Mouse (Mus musculus): ENCODE data around the gene Ergic1.

The Ergic1 gene

DNA sequence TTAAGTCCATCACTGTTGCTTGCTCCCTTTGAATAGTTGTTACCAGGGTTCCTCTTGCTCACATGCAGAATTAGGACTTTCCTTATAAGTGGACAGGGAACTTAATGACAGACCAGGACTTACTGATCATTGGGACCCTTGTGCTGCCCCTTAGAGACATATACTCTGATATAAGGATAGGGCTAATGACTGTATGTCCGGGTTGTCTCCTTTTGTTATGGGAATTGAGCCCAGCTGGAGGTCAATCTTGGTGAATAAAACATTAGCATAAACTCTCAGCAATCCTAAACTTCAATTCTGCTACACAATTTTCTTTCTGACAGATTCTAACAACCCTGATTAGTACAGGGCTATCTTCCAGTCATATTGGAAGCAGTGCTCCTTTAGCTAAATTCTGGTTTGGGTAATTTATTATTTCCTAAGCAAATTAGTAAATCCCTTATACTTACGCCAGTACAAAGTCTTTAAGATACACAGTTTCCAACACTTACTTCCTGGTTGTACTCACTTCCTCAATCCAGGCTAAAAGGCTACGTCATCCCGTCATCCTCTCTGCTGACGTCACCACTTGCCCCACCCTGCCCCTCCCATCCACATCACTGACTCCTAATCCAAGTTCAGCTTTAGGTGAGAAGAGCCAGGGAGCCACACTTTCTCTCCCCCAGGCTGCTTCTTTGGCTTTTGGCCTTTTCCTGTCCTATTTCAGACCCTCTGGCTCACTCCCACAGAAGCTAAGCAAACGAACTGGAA, 23.4 kb upstream of the Ergic1 start:
- DNase-seq: no peak

DNA sequence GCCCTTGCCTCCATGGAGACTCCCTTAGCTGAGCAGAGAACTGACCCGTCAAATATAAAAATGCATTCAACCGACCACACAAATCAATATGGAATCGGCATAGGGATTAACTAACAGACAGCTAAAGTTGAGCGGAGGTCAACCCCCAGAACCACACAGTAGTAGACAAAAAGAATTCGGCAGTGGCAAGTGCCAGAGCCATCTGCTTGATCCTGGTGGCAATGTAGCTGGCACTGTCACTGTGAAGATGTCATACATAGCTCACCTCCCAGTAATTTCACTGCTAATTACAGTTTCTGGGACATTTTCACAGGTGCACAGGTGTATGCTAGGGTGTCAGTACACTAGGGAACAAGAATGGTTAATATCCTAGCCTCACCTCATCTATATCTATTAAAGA, 21.2 kb upstream of the Ergic1 start:
- DNase-seq: no peak

DNA sequence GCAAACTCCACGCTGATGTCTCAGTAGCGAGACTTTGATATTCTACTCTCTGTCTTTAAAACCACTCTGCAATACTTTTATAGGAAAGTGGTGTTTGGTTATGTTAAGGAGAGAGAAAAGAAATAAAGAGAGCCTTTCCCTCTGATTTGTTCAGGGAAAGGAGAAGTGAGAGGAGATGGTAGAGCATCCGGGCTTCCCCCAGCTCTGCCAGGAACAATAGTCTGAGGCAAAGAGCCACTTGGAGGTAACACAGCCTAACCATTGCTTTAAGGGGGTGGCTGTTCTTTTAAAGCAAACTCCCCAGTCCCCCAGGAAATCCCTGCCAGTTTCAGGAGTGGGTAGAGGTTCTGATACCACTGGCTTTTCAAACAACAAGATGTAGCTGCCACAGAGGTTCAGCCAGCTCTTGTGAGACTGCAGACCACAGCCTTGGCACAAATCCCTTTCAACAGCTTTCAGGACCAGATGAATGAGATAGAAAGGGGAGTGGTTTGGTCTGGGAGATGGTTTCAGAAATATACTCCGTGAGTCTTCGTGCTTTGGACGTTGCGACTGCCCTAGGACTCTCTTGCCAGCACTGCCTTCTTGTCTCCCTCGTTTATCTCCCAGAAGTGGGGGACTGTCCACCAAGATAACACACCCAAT, 16.8 kb upstream of the Ergic1 start:
- no peak for DNase-seq

DNA sequence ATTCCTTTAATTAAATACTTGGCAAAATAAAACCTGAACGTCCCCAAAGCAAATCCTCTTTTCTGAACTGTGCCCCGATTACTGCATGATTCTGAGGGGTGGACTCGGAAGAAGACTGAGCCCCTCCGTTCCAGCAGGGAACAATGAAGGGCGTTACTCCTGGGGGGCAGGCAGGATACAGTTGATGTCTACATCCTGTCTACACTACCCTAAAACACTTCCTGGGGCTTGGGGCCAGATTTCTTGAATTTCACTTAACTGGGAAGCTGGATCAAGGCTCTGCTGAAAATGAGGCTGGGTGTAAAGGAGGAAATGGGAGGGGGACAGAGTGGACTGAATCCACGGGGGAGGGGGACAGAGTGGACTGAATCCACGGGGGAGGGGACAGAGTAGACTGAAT, 13.5 kb upstream of the Ergic1 start:
- no peak for DNase-seq

DNA sequence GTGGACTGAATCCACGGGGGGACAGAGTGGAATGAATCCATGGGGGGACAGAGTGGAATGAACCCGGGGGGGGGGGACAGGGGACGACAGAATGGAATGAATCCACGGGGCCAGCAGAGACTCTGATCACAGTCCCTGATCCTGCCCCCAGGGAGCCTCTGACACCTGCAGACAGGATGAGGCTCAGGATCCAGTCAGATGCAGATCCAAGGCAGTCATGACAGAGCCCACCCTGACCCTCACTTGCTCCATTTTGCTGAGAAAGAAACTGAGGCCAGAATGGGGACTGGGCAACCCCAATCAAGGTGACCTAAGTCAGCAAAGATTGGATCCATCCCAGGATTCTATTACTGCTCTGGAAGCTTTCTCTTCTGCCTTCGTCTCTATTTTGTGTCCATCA, 12.7 kb upstream of the Ergic1 start:
- DNase-seq: no peak

DNA sequence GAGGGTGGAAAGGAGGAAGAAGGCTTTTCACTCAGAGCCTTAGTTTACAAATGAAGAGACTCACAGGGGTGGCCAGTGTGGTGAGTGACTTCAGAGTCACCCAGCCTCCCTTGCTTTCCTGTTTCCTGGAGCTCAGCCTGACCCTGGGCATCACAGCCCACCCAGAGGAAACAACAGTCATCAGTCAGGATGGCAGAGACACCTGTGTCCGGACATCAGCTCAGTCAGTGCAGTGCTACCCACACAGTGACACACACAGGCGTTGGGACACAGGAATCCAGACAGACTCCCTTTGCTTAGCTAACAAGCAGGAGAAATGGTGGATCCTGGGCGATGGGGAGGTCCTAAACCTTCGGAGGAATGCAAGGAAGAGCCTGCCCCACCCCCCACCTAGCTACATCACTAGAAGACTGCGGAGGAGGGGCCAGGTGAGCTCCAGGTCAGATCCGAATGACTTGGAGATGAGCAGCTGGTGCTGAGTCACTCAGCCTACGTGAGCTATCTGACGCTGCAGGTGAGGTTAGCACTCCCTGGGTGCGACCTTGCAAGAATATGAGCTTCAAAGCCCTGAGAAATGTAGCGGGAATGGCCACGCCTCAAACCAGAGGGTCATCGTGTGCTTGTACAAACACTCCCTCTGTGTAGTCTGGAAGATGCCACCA, 12.0 kb upstream of the Ergic1 start:
- no peak for DNase-seq

DNA sequence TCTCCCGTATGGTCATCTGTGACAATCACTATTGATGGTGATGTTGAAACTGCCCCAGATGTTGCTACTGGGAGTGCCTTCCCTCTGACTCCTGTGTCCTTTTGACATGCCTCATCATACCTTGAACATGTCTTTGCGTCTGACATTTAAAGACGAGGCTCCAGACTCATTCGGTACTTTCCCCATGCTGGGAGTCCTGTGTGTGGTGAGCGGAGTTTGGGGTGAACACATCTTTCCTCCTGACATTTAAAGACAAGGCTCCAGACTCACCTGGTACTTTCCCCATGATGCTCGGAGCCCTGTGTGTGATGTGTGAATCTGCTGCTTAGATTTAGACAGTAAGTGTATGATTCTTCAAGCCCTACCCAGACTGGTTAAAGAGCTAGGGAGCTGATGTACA, 10.2 kb upstream of the Ergic1 start:
- no peak for DNase-seq

DNA sequence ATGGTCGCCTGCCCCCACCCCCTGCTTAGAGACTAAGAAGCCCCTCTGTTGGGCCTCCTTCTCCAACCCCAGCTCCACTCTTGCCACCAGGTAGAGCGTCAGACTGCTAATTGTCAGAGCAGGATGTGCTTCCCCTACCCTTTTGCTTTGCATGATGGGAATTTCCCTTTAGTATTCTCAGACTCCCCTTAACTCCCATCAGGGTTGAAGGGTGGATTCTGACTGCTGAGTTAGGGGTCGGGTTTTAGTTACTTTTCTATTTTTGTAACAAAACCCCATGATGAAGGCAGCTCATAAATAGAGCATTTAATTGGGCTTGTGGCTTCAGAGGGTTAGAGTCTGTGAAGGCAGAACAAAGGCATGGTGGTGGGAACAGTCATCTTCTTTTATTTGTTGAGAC, 8.3 kb upstream of the Ergic1 start:
- DNase-seq: no peak

DNA sequence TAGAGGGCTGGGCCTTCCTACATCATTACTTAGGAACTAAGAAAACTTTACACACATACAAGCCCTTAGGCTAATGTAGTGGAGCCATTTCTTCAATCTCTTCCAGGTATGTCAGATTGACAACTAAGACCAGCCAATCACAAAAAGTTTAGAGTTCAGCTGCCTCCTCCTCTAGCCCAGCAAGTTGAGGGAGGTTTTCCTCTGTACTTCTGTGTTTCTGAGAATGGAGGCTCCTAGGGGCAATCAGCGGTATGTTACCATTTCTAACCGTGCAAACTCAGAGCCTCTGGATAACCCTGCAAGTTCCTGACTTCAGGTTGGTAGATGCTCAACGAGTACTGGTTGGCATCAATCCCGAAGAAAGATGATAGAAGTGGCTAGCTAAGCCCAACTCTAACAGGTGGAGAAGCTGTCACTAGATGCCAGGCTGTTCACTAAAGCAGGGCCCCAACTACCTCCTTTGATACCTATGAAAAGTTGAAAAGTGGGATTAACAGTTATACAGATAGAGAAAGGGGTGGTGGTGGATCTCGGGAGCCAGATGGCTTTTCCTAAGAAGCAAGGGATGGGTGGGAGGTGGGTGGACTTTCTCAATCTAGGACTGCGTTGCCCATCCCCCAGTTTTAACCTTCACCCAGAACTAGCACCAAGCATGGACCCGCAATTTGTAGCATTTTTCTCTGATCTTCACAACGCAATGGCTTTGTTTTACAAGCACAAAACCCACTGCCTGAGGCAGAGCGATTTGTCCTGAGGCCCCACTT, 581 bp upstream of the Ergic1 start:
- DNase-seq: no peak

DNA sequence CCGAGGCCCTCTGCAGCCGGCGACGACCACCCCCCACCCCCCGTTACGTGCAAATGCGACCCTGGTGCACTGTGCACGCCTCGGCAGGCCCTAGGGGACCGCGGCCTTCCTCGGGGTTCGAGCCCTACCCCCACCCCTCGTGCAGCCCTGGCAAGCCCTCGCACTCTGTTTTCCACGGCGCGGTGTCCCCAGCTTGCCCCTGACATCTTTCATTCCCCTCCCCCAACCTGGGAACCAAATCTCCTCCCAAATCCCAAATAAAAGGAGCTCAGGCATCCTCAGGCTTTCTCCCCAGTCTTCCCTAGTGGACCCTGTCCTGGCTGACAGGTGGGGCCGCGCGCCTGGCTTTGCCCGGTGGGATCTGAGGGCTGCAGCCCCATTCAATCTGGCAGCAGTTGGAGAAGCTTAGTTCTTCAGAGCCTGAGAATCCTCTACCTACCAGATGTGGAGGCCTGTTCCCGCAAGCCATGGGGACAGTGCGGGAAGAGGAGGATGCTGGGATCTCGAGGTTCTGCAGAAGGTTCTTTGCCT, 427 bp downstream of the Ergic1 start, which contains the start of gene Dusp1:
Dusp1 (minus strand) TSS at position 478 of the 531 bp plus-strand sequence.
- DNase-seq: no peak

DNA sequence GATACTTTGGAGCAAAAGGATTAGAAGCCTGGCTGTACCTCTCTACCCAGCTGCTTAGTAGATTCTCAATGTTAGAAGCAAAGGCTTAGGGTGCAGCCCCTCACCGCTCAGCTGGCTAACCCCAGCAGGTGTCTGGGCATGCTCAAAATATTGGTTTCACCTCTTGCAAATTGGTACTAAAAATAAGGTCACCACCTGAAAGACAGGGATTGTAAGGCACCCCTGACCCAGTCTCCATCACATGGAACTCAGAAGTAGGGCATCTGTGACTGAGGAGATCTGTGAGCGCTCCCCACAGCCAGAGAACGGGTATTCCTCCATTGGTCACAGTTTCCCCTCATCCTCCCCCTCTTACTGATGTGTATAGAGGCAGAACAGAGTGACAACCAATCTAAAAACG, 1.0 kb downstream of the Ergic1 start:
- no peak for DNase-seq

DNA sequence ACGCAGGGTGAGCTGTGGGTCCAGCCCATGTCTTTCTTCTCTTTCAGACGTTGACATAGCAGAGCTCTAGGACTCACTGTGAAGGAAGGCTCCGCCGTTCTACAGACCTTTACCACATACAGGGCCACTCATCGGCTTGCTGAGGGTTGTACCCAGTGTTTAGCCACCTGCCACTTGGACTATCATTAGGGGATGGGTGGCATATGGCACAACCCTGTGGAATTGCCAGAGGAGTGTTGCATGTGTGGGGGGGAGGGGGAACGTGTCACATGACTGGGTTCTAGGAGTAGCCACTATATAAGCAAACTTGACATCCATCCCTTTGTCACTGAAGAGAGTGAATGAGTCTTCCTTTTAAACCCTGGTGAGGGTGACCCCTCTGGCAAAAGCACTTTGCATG, 2.2 kb downstream of the Ergic1 start:
- DNase-seq: no peak

DNA sequence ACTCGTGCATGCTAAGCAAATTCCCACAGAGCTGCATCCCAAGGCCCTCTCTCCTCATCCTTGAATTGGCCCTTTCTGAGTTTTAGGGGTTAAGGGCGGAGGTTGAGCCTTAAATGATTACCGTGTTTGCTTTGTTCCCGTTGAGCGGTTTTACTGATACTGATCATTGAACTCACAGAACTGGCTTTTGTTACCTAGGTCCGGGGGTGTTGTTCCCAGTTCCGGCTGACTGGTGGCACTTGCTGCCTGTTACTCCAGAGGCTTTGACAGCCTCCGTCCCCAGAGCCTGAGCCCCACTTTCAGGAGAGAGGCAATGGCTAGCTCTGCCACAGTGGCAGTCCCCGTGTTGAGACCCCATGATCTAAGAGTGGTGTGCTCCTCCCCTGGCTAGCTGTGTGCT, 3.1 kb downstream of the Ergic1 start:
- no peak for DNase-seq

DNA sequence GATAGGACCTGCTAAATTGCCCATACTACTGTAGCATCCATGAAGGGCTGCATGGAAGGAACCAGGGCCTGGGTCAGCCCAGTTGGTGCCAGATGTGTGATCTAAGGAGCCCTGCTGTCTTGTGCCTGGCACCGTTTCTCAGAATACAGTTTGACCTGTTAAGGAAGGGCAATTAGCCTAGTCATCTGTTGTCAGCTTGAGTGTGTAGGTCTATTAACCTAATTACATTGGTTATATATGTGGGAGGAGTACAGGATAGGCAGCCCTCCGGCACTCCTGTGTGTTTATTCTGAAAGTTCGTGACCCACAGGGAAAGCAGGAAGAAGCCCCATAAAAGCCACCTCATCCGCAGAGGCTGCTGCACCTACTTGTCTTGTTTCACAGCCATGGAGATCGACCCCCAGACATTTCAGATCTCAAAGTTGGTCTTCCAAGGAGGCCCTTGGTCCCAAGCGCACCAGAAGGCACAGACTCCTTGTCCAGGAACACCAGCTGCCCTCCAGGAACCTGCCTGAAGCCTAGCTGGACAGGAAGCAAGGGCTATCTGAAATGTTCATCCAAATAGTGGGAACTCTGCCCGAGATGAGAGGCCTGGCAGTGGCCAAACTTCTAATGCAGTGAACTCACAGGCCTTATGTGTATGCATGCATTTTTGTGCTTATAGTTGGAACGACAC, 6.0 kb downstream of the Ergic1 start:
- no peak for DNase-seq

DNA sequence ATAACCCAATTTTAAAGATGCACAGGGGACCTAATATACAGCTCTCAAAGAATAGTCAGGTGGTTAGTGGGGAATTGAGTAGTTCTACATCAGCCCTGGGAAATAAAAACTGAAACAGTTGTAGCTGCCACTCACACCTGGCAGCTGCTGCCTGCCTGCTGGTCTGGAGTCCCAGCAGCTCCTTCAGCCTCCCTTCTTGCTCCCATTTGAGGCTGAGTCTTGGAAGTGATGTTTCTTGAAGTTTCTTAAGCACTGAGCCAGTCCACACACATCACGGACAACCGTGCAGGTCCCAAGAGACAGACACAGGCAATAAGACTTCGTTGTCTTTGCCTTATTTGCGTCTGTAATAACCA, 6.5 kb downstream of the Ergic1 start:
- DNase-seq: no peak

DNA sequence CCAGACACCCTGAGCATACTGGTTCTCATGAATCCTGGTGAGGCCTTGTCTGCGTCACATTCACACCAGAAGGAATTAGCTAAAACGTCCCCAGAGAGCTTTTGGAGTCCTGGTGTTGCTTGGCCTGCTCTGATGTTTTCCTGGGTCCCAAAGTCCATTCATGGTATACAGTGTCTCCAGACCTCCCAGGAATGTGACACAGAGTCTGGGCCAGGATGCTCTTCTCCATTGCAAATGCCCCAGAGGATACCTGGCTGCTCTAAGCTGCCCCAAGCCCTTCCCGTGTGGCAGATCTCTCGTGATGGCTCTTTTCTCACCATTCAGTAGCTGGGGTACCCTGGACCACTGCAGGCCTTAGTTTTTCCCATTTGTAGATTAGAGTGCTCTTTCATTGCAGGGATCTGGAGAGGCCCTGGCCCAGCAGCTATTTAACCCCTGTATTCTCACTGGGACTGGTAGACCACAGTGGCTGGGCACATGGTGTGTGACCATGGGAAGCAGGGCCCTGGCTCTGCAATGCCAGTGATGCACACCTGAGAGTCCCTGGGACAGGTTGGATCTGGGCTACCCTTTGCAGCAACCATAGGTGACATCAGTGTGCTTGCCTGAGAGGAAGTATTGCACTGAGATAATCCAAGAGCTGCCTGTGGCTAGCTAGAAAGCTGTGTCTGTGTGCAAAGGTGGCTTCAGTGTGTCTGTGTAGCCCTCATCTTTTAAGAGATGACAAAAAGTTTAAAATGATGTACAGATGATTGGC, 8.5 kb downstream of the Ergic1 start:
- DNase-seq: no peak

DNA sequence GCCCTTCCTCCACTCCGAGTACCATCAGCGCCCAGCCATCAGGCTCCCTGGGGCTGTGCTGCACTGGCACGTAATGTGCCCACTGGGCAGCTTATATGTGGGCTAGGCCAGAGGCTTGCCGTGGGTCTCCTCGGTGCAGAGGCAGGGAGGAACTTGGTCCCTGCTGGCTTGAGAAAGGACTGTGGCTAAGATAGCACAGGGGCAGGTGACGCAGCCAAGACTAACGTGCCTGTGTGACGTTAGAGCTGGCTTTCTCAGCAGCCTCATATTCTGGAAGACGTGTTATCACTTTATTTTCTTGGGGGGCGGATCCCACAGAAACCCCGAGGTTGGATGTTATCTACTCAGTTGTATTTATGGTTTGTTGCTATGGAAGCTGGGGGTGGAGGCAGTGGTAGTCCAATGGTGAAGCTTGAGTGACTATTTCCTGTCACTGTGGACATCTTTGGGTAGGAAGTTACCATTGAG, 9.4 kb downstream of the Ergic1 start:
- no peak for DNase-seq

DNA sequence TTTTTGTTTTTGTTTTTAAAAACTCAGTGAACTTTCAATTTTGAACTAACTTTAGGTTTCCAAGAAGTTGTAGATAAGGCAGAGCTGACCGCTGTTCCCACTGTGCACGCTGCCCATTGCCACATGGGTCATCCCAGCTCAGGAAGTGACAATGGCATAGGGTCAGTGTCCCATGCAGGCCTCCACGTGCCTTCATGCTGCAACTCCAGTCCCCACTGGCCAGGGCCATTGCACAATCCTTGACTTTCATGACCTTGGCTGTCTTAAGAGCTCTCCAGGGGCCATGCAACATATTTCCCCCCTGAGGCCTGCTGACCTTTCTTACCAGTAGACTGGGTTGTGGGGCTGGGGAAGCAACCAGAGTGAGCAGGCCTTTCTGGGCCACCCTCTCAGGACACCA, 10.1 kb downstream of the Ergic1 start:
- no peak for DNase-seq

DNA sequence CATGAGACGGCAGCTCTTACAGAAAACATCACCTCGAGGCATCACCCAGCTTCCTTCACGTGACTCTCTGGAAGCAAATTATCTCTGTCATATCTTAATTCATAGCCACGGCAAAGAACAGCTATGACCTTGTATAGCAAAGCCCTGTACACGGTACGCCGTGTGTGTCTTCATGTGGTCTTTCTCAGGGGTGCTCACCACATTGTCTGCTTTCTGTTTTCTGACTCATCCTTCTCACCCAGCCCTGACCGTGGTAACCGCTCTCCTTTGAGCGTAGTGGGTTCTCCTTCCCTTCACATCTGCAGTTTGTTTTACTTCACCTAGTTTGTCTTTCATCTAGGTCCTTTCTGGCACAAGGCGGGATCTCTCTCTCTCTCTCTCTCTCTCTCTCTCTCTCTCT, 11.0 kb downstream of the Ergic1 start:
- no peak for DNase-seq

DNA sequence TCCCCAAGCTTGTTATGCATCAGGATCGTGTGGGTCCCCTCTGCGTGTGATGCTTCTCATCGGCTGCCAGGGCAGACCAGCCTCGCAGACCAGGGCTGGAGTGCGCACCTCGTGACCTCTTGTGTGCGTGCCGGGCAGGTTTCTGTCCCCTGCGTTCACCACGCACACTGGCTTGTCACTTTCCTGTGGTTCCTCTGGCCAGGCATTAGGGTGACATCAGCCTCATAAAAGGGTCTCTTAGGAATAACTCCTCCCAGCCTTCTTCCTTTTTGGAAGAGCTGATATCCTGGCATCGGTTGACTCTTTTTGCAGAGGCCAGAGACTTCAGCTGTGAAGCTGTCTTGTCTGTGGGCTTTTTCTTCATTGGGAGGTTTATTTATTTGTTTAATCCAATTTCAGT, 12.8 kb downstream of the Ergic1 start:
- no peak for DNase-seq

DNA sequence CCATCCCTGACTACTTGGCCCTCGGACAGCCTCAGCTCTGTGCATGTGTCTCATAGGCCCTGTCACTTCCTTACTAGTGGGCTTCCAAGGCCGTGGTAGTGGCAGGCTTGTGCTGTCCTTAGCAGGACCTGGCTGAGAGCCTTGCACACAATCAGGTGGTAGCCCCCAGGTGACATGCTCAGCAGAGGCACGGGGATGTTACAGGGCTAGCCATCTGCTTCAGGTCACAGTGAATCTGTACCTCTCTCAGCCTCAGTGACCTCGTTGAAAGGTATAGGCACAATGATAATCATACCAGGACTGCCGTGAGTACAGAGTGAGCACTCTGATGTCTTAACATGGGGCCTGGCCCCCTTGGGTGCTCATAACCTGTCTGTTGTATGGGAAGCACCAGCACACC, 13.4 kb downstream of the Ergic1 start:
- DNase-seq: no peak

Measured in retina, postnatal 1 day (tissue).